12 mouse cellular contexts compared by ENCODE assay signal in the genomic region with DNA sequence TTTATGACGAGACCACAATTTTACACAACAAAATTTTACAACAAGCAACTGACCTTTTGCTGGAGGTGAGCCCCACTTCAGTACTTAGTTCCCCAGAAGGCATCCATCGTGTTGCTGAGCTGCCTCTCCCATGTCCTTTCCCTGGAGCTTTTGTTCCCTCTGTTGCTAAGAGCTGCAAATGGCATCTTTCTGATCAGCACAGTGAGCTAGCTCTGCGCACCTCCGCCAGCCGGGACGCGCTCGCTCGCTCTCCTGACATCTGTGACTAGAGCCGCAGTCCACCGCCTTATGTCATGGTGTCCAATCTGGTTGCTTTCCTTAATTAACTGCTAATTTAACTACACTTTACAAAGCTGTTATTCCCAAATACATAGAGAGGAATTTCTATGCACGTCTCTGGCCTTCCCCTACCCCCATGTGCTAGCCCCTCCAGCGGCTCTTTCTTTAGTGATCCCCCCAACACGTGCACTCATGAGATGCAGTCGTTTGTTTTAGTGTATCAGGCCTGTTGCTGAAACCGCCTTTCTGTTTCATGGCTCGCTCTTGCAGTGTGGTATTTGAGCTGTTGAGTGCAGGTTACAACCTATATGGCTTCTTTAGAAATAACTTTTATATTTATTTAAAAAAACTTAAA.
DNase-seq lines count a peak whose midpoint lies in the region; ATAC-seq and TF ChIP-seq lines count a peak whose summit lies in the region.
"Had no signal": no experiment of that assay in that cellular context is flagged by ENCODE, and none has a peak within 500 bp of the region (broad histone marks: within the 10 kb centered on the region; RNA-seq: fewer than 3 reads in every experiment).

No protein-coding gene starts in this region.

- H3K9me3 ChIP-seq in neural tube, embryonic 11.5 days (ENCODE audit: control insufficient read depth, low read length) = no peaks in the 10 kb centered on the region
- no peaks in the 10 kb centered on the region for H3K9me3 ChIP-seq in forebrain, embryonic 15.5 days
- H3K9me3 ChIP-seq: liver, embryonic 13.5 days had no signal

- no peak overlapping the region for H3K4me3 ChIP-seq in neural tube, embryonic 11.5 days (ENCODE audit: low read depth, low read length)
- H3K4me3 ChIP-seq in forebrain, embryonic 15.5 days = no peak overlapping the region
- no peak overlapping the region for H3K4me3 ChIP-seq in gastrocnemius, adult 2 months
- H3K4me3 ChIP-seq: liver, embryonic 13.5 days had no signal

- no peak overlapping the region for H3K9ac ChIP-seq in neural tube, embryonic 11.5 days (ENCODE audit: low read length)
- no peak overlapping the region for H3K9ac ChIP-seq in forebrain, embryonic 15.5 days (replicated peaks)
- H3K9ac ChIP-seq: liver, embryonic 13.5 days had no signal

- 42% methylated on average over 17 of the region's 17 CpGs for WGBS in neural tube, embryonic 11.5 days
- whole genome bisulfite sequencing in forebrain, embryonic 15.5 days = 11% methylated on average over 17 of the region's 17 CpGs

- H3K27ac ChIP-seq in neural tube, embryonic 11.5 days (ENCODE audit: low read depth, low read length) = no peak overlapping the region
- peak overlapping the region; percentile 34 for H3K27ac ChIP-seq in forebrain, embryonic 15.5 days (replicated peaks)
- H3K27ac ChIP-seq in gastrocnemius, adult 2 months = no peak overlapping the region
- H3K27ac ChIP-seq: liver, embryonic 13.5 days had no signal

- H3K4me1 ChIP-seq in neural tube, embryonic 11.5 days (ENCODE audit: control insufficient read depth, insufficient read depth, low read length) = peaks cover 32% of the 10 kb centered on the region
- peaks cover 53% of the 10 kb centered on the region for H3K4me1 ChIP-seq in forebrain, embryonic 15.5 days

- DNase-seq in neural tube, embryonic 11.5 days (ENCODE audit: low spot score) = peak; percentile 69
- no peak for DNase-seq in neural tube, embryonic 10.5 days (ENCODE audit: extremely low spot score, low spot score)
- peak; percentile 62 for DNase-seq in mesoderm, embryonic 11.5 days (ENCODE audit: low read depth, low spot score)
- no peak for DNase-seq in spleen, adult 18-20 months
- DNase-seq in gastrocnemius, adult 2 months = no peak
- DNase-seq in ovary, postnatal 36 days (ENCODE audit: low spot score) = no peak
- DNase-seq in heart, postnatal 10 days = no peak
- DNase-seq: liver, embryonic 13.5 days; lung, postnatal 36 days; thymus, postnatal 14 days had no signal

- TF ChIP-seq CTCF in gastrocnemius, adult 2 months (IDR thresholded peaks at IDR 0.05) = no peak

- H3K4me2 ChIP-seq in neural tube, embryonic 11.5 days (ENCODE audit: low read depth) = no peak overlapping the region
- 0 out of 2 replicates have a peak overlapping the region, but pooled peaks have one; percentile 13 for H3K4me2 ChIP-seq in forebrain, embryonic 15.5 days (replicated peaks)
- H3K4me2 ChIP-seq: liver, embryonic 13.5 days had no signal

- H3K27me3 ChIP-seq in neural tube, embryonic 11.5 days (ENCODE audit: control insufficient read depth, insufficient read depth, low read length) = no peaks in the 10 kb centered on the region
- no peaks in the 10 kb centered on the region for H3K27me3 ChIP-seq in forebrain, embryonic 15.5 days
- H3K27me3 ChIP-seq: liver, embryonic 13.5 days had no signal

- H3K36me3 ChIP-seq in neural tube, embryonic 11.5 days (ENCODE audit: control insufficient read depth, insufficient read depth, low read length) = no peaks in the 10 kb centered on the region
- H3K36me3 ChIP-seq in forebrain, embryonic 15.5 days = no peaks in the 10 kb centered on the region

- intact Hi-C loops in gastrocnemius, adult 2 months (cut with DNase I) = no loop called here
- intact Hi-C loops in heart, postnatal 10 days (cut with DNase I) = no loop called here

- ATAC-seq in neural tube, embryonic 11.5 days (ENCODE audit: insufficient read depth, low FRiP score, low TSS enrichment) = peak; percentile 76
- ATAC-seq in forebrain, embryonic 15.5 days (replicated peaks) = peak; percentile 83
- ATAC-seq: inflammation-experienced regulatory T-cells, adult 6 months had no signal

Comparison
In these comparisons a context has a peak if more than half of its experiments do, and no peak if none do; other contexts are left out.
1. DNase-seq: peak in neural tube, embryonic 11.5 days (single experiment) and mesoderm, embryonic 11.5 days (single experiment); none in neural tube, embryonic 10.5 days (single experiment), spleen, adult 18-20 months (0 of 2), gastrocnemius, adult 2 months (single experiment), ovary, postnatal 36 days (single experiment) and heart, postnatal 10 days (0 of 2).